Mouse (Mus musculus): ENCODE results near the gene Ncs1.

DNA sequence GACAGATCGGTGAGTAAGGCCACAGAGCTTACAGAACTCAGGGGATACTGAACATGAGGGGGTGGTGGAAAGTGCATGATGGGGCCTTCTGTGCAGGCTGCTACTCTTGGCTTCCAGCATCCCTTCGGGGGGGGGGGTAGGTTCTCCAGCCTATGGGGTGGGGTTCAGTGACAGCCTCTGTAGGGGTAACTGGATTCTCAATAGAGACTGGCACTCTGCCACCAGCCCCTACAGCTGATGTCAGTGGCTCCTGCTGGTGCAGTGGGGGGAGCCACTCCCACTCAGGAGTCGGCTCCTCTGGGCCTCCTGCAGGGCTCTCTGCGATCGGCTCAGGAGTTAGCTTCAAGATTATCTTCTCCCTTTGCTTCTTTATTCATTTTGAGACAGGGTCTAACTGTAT, 32.9 kb downstream of the Ncs1 start:
- no peak for TF ChIP-seq GATA1 (IDR thresholded peaks at IDR 0.05; ENCODE audit: borderline replicate concordance, low read length)
- no peak for TF ChIP-seq FLI1 (IDR thresholded peaks at IDR 0.05; ENCODE audit: low read length)
